Mouse (Mus musculus) cerebellum, adult (tissue): Measurements from ENCODE around the gene 2310009B15Rik.

Experiments
- ATAC-seq: cut with Nextera tagmentation; 2 replicates; pipeline ENCODE4 v1.9.2; 2017; ENCODE audit warnings: mild to moderate bottlenecking, moderate library complexity, mixed read lengths; ENCODE audit not compliant: insufficient number of reproducible peaks, low FRiP score, low TSS enrichment

2310009B15Rik gene

GRCm38 (mm10) chr1:138856101-138856950 lies at the start of gene 2310009B15Rik:
Gene 2310009B15Rik (minus strand): TSS chr1:138856852.
- ATAC-seq = peak; percentile 92

- no peak for ATAC-seq
Observed at GRCm38 (mm10) chr1:138906256-138906655, 49.6 kb upstream of the 2310009B15Rik start.

GRCm38 (mm10) chr1:138905092-138905765 lies 48.6 kb upstream of the 2310009B15Rik start:
- no peak for ATAC-seq

GRCm38 (mm10) chr1:138903894-138904293 lies 47.2 kb upstream of the 2310009B15Rik start:
- no peak for ATAC-seq

GRCm38 (mm10) chr1:138901431-138902117 lies 44.9 kb upstream of the 2310009B15Rik start:
- peak; percentile 97 for ATAC-seq

- no peak for ATAC-seq
Observed at GRCm38 (mm10) chr1:138896088-138896487, 39.4 kb upstream of the 2310009B15Rik start.

- no peak for ATAC-seq
Observed at GRCm38 (mm10) chr1:138877470-138878254, 21.0 kb upstream of the 2310009B15Rik start.

- ATAC-seq = no peak
Observed at GRCm38 (mm10) chr1:138876371-138877045, 19.9 kb upstream of the 2310009B15Rik start.

GRCm38 (mm10) chr1:138850823-138851222 lies 5.8 kb downstream of the 2310009B15Rik start:
- no peak for ATAC-seq

GRCm38 (mm10) chr1:138850161-138850539 lies 6.5 kb downstream of the 2310009B15Rik start:
- no peak for ATAC-seq

- ATAC-seq = no peak
Observed at GRCm38 (mm10) chr1:138849531-138850160, 7.0 kb downstream of the 2310009B15Rik start.

- ATAC-seq = no peak
Observed at GRCm38 (mm10) chr1:138848511-138849109, 8.0 kb downstream of the 2310009B15Rik start, which contains the start of gene Lhx9. Gene Lhx9 (minus strand): TSS chr1:138848577.

- ATAC-seq = no peak
Observed at GRCm38 (mm10) chr1:138848026-138848425, 8.6 kb downstream of the 2310009B15Rik start.

GRCm38 (mm10) chr1:138847146-138847545 lies 9.5 kb downstream of the 2310009B15Rik start:
- ATAC-seq = no peak

- no peak for ATAC-seq
Observed at GRCm38 (mm10) chr1:138846581-138846980, 10.1 kb downstream of the 2310009B15Rik start.

GRCm38 (mm10) chr1:138846131-138846530 lies 10.5 kb downstream of the 2310009B15Rik start:
- ATAC-seq = no peak

- ATAC-seq = no peak
Observed at GRCm38 (mm10) chr1:138845481-138845880, 11.2 kb downstream of the 2310009B15Rik start.

- ATAC-seq = no peak
Observed at GRCm38 (mm10) chr1:138844166-138844565, 12.5 kb downstream of the 2310009B15Rik start.
